Mouse (Mus musculus) midbrain, embryonic 16.5 days (tissue): ENCODE data around the gene Erlin1. TPM values are rescaled to one million over a fixed set of nuclear protein-coding genes. Genes with fewer than 3 reads are reported as not detected.

Experiments
- ATAC-seq: fragments of 200-750 bp; cut with Nextera tagmentation; 2 replicates; pipeline ENCODE4 v1.8.0; 2017; ENCODE audit warnings: moderate TSS enrichment
- H3K27ac ChIP-seq: fragments of 300-500 bp; sonication (generic); 2 replicates; pipeline ENCODE4 v1.5.1; 2014; ENCODE audit warnings: mild to moderate bottlenecking, low read length, mixed read lengths
- H3K27me3 ChIP-seq: fragments of 300-500 bp; sonication (generic); 2 replicates; pipeline ENCODE4 v1.6.1; 2014; ENCODE audit warnings: low read depth, low read length, mixed read lengths; ENCODE audit not compliant: control insufficient read depth, insufficient read depth
- H3K36me3 ChIP-seq: fragments of 300-500 bp; sonication (generic); 2 replicates; pipeline ENCODE4 v1.6.1; 2014; ENCODE audit warnings: mild to moderate bottlenecking, low read length, moderate library complexity, mixed read lengths; ENCODE audit not compliant: control insufficient read depth, insufficient read depth
- H3K4me1 ChIP-seq: fragments of 300-500 bp; sonication (generic); 2 replicates; pipeline ENCODE4 v1.6.1; 2014; ENCODE audit warnings: mild to moderate bottlenecking, low read length, mixed read lengths; ENCODE audit not compliant: control insufficient read depth, insufficient read depth
- H3K4me2 ChIP-seq: fragments of 300-500 bp; sonication (generic); 2 replicates; pipeline ENCODE4 v1.6.1; 2014; ENCODE audit warnings: mild to moderate bottlenecking, low read length, mixed read lengths
- H3K4me3 ChIP-seq: fragments of 300-500 bp; sonication (generic); 2 replicates; pipeline ENCODE4 v1.5.1; 2014; ENCODE audit warnings: low read depth, mild to moderate bottlenecking, low read length, moderate library complexity, mixed read lengths
- H3K9ac ChIP-seq: fragments of 300-500 bp; sonication (generic); 2 replicates; pipeline ENCODE4 v1.6.1; 2014; ENCODE audit warnings: low read depth, low read length, mixed read lengths
- H3K9me3 ChIP-seq: fragments of 300-500 bp; sonication (generic); replicated peaks from 2 replicates; pipeline ENCODE4 v1.6.1; 2014; ENCODE audit warnings: mild to moderate bottlenecking, low read length, mixed read lengths; ENCODE audit not compliant: control insufficient read depth, poor library complexity, severe bottlenecking
- WGBS: fragments of 180-500 bp; shearing (Covaris S2); extraction: QIAGEN DNeasy Blood & Tissue Kit; methylation state at CpG from one replicate; pipeline ENCODE4 v1.1.7; 2014; 5-methylcytosine and 5-hydroxymethylcytosine counted together
- polyA plus RNA-seq: library from polyadenylated mRNA; unstranded; fragments of >200 nt; fragmentation: Nextera tagmentation; extraction: Ambion mirVana; gene quantifications from 2 replicates; pipeline ENCODE4 v1.2.1, GENCODE M21; 2015

Erlin1 gene
- polyA plus RNA-seq, 1 experiment from 2014 or later, result 24.4 TPM

DNA sequence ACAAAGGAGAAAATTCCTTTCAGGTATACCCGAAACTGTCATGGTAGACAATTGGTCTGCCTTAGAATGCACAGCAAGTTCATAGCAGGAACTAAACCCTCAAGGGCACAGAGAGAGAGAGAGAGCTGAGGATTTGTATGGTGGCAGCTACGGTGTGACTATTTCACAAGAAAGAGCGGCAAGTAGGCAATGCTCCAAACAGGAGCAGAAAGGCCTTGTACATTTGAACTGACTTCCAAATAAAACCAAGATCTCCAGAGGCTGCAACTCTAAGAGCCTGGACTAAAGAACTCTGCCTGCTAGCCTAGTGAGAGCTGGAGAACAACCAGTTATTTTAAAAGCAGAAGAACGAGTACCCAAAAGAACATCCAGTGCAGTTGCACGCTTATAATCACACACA lies 27.5 kb downstream of the Erlin1 start:
- no peak for ATAC-seq
- WGBS, result 73% methylated on average over 5 of the region's 5 CpGs

DNA sequence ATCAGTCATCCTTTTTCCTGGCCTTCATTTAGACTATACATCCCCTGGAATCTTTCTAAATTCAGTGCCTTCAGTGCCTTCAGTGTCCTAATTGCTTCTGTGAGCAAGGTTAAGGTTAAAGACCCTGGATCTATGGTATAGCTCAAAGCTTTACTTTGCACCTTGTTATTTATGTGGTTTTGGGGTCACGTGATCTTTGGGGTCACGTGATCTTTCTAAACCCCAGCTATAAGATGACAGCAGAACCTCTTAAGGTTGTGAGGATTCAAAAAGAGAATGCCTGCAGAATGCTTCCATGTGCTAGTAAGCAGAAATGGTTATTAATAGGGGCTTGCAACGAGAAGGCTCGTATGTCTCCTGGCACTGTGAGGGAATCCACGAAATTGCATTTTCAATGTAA lies 36.2 kb downstream of the Erlin1 start:
- ATAC-seq, result no peak

More for the DNA sequence above, 27.5 kb downstream of the Erlin1 start:
- H3K36me3 ChIP-seq, result peaks cover 14% of the 10 kb centered on the region
- H3K4me1 ChIP-seq, result no peaks in the 10 kb centered on the region
- no peak overlapping the region for H3K4me2 ChIP-seq
- no peaks in the 10 kb centered on the region for H3K27me3 ChIP-seq
- no peaks in the 10 kb centered on the region for H3K9me3 ChIP-seq
- H3K9ac ChIP-seq, result no peak overlapping the region
- no peak overlapping the region for H3K27ac ChIP-seq
- no peak overlapping the region for H3K4me3 ChIP-seq

GRCm38 (mm10) chr19:44032046-44032744 lies 37.4 kb downstream of the Erlin1 start:
- no peak for ATAC-seq
- H3K4me2 ChIP-seq, result no peak overlapping the region
- H3K36me3 ChIP-seq, result peaks cover 8% of the 10 kb centered on the region
- H3K9ac ChIP-seq, result no peak overlapping the region
- no peak overlapping the region for H3K27ac ChIP-seq
- no peaks in the 10 kb centered on the region for H3K27me3 ChIP-seq
- no peak overlapping the region for H3K4me3 ChIP-seq
- 95% methylated on average over 11 of the region's 11 CpGs for WGBS
- no peaks in the 10 kb centered on the region for H3K4me1 ChIP-seq
- no peaks in the 10 kb centered on the region for H3K9me3 ChIP-seq

More for the DNA sequence above, 36.2 kb downstream of the Erlin1 start:
- Histone ChIP-seq H3K27ac (no peak overlapping the region), H3K9me3 (no peaks in the 10 kb centered on the region), H3K27me3 (no peaks in the 10 kb centered on the region), H3K36me3 (peaks cover 10% of the 10 kb centered on the region), H3K9ac (no peak overlapping the region), H3K4me2 (no peak overlapping the region), H3K4me3 (no peak overlapping the region), H3K4me1 (no peaks in the 10 kb centered on the region)
- WGBS, result 94% methylated on average over 5 of the region's 5 CpGs

DNA sequence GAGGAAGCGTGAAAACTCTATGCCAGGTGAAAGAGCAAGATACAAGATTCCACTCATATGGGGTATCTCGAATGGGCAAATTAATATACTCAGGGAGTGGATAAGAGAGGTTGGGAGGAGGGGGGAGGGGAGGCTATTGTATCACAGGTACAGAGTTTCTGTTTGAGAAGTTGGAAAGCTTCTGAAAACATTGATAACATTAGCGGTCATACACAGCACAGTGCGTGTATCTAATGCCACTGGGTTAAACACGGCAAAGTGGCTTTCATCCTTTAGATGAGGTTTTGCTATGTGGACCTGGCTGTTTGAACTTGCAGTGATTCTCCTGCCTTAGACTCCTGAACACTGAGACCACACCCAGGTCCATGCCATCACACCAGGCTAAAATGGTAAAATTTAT lies 39.6 kb downstream of the Erlin1 start:
- no peak overlapping the region for H3K27ac ChIP-seq
- no peaks in the 10 kb centered on the region for H3K9me3 ChIP-seq
- H3K9ac ChIP-seq, result no peak overlapping the region
- WGBS, result 94% methylated on average over 5 of the region's 5 CpGs
- no peaks in the 10 kb centered on the region for H3K27me3 ChIP-seq
- H3K4me3 ChIP-seq, result no peak overlapping the region
- H3K4me2 ChIP-seq, result no peak overlapping the region
- H3K36me3 ChIP-seq, result no peaks in the 10 kb centered on the region
- no peak for ATAC-seq
- H3K4me1 ChIP-seq, result no peaks in the 10 kb centered on the region

DNA sequence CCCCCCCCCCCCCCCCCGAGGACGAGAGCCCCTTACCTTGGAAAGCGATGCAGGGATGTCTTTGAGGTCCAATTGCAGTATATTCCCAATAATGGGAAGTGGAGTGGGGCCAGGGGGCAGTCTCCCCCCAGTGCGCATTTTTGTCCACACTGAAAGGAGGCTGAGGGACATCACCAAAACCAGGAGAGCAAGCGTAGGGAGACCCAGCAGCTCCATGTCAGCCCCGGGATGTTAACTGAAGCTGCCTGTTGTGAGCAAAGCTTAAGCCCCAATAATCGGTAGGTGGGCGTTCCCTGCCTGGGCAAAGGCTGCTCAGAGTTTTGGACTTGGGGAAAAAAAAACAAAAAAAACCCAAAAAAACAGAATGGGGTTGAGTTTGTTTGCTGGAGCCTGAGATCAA lies 40.6 kb downstream of the Erlin1 start, which contains the start of gene Cyp2c23:
Cyp2c23 (minus strand) TSS at position 237 of the 400 bp plus-strand sequence.
- Histone ChIP-seq H3K36me3 (no peaks in the 10 kb centered on the region), H3K9me3 (no peaks in the 10 kb centered on the region), H3K9ac (no peak within 1 kb of the TSS), H3K27ac (no peak within 1 kb of the TSS), H3K4me3 (no peak within 1 kb of the TSS), H3K4me2 (no peak within 1 kb of the TSS), H3K4me1 (no peaks in the 10 kb centered on the region), H3K27me3 (no peaks in the 10 kb centered on the region)
- 72% methylated on average over 7 of the region's 8 CpGs for WGBS
- no peak for ATAC-seq

GRCm38 (mm10) chr19:44026956-44027530 lies 42.5 kb downstream of the Erlin1 start:
- H3K9me3 ChIP-seq, result no peaks in the 10 kb centered on the region
- no peaks in the 10 kb centered on the region for H3K4me1 ChIP-seq
- H3K9ac ChIP-seq, result no peak overlapping the region
- ATAC-seq, result no peak
- no peak overlapping the region for H3K4me2 ChIP-seq
- H3K27ac ChIP-seq, result no peak overlapping the region
- H3K4me3 ChIP-seq, result no peak overlapping the region
- 70% methylated on average over 8 of the region's 8 CpGs for WGBS
- H3K36me3 ChIP-seq, result no peaks in the 10 kb centered on the region
- no peaks in the 10 kb centered on the region for H3K27me3 ChIP-seq

DNA sequence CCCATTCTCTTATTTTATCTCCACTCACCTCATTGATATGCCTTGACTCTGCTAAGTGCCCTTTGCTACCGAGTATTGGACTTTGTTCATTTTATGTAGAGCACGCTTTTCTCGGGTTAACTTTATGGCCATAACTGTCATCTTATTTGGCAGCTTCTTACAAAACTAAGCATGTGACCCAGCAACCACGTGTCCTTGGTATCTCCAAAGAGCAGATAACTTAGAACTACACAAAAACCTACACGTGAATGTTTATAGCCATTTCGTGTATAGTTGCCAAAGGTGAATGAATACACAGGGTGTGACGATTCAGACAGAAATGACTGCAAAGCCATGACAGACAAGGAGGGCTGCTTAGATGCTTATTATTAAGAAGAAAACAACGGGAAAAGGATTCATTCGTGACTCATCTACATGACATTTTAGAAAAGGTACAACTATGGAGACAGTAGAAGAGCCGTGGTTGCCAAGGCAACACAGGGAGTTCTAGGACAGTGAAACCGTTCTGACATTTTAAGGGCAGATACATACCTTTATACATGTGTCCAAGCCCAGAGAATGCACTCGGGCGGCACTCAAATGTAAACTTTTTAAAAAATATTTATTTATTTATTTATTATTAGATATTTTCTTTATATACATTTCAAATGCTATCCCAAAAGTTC lies 44.5 kb downstream of the Erlin1 start:
- 85% methylated on average over 13 of the region's 13 CpGs for WGBS
- H3K9ac ChIP-seq, result no peak overlapping the region
- no peaks in the 10 kb centered on the region for H3K27me3 ChIP-seq
- no peak overlapping the region for H3K4me2 ChIP-seq
- no peaks in the 10 kb centered on the region for H3K36me3 ChIP-seq
- H3K4me1 ChIP-seq, result no peaks in the 10 kb centered on the region
- H3K27ac ChIP-seq, result no peak overlapping the region
- no peak for ATAC-seq
- H3K4me3 ChIP-seq, result no peak overlapping the region
- no peaks in the 10 kb centered on the region for H3K9me3 ChIP-seq

DNA sequence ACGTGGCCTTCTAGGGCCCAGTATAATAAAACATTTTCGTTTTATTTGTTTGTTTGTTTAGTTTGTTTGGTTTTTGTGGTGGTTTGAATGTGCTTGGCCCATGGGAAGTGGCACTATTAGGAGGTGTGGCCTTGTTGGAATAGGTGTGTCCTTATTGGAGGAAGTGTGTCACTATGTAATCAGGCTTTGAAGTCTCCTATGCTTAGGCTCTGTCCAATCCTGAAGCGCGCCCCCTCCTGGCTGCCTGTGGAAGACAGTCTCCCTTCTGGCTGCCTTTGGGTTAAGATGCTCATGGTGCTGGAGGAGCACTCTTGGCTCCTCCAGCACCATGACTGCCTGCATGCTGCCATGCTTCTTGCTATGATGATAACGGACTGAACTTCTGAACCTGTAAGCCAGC lies 46.5 kb downstream of the Erlin1 start:
- H3K9me3 ChIP-seq, result no peaks in the 10 kb centered on the region
- no peak overlapping the region for H3K4me3 ChIP-seq
- H3K36me3 ChIP-seq, result no peaks in the 10 kb centered on the region
- ATAC-seq, result no peak
- no peak overlapping the region for H3K9ac ChIP-seq
- 71% methylated on average over 5 of the region's 5 CpGs for WGBS
- no peak overlapping the region for H3K27ac ChIP-seq
- no peaks in the 10 kb centered on the region for H3K27me3 ChIP-seq
- H3K4me1 ChIP-seq, result no peaks in the 10 kb centered on the region
- no peak overlapping the region for H3K4me2 ChIP-seq

DNA sequence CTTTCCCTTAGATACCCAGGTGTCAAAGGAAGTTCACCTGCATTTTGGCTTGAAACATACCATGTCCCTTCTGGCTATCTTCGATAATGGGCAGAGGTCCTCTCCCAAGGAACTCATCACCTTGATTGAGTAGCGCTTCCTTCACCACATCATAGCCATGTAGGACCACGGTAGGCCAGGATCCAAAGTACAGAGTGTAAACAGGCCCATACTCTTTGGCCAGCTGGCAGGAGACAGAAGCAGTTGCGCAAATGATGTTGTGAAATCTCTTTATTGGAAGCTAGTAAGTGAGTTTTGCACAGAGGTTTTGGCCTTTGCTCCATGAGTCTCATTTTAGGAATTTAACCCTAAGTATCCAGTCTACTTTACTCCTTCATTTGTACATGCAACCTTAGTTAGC lies 48.1 kb downstream of the Erlin1 start:
- no peak overlapping the region for H3K27ac ChIP-seq
- no peak for ATAC-seq
- 91% methylated on average over 4 of the region's 4 CpGs for WGBS
- H3K9ac ChIP-seq, result no peak overlapping the region
- H3K27me3 ChIP-seq, result no peaks in the 10 kb centered on the region
- no peaks in the 10 kb centered on the region for H3K4me1 ChIP-seq
- no peaks in the 10 kb centered on the region for H3K9me3 ChIP-seq
- no peaks in the 10 kb centered on the region for H3K36me3 ChIP-seq
- no peak overlapping the region for H3K4me3 ChIP-seq
- H3K4me2 ChIP-seq, result no peak overlapping the region
